Mouse (Mus musculus): Measurements from ENCODE around the gene Nkd1. TPM values are rescaled to one million over a fixed set of nuclear protein-coding genes. Genes with fewer than 3 reads are reported as not detected.

The Nkd1 gene
- polyA plus RNA-seq, 1 experiment from 2014 or later, result 0.04 TPM

DNA sequence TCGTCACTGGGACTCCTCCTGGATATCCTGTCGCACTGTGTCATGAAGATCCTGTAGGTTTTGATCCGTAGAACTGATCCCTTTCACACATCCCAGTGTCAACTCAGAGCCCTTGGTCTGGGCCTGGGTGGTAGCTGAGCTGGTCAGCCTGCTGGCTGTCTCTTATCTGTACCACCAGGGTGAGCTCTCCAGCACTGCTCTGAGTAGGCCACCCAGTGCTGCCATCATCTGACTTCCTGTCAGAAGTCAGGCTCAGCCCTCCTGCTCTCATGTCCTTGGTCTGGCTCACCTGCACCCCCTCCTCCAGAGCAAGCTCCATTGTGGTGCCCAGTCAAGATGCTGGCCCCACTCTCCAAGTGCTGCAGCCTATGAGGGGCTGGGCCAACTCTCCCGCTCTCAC is 18.8 kb downstream of the Nkd1 start:
- in situ Hi-C loops (cut with MboI; ENCODE audit: low pct_unique_long_range_greater_than_20kb), result no loop called here
- no peak for ATAC-seq
- ChIA-PET POLR2A (no interaction called here), CTCF (no interaction called here)
- peaks cover 2% of the 10 kb centered on the region for H3K27me3 ChIP-seq
- DNase-seq (ENCODE audit: low read depth, low spot score), result no peak
- TF ChIP-seq CTCF (IDR thresholded peaks at IDR 0.05), result no peak

DNA sequence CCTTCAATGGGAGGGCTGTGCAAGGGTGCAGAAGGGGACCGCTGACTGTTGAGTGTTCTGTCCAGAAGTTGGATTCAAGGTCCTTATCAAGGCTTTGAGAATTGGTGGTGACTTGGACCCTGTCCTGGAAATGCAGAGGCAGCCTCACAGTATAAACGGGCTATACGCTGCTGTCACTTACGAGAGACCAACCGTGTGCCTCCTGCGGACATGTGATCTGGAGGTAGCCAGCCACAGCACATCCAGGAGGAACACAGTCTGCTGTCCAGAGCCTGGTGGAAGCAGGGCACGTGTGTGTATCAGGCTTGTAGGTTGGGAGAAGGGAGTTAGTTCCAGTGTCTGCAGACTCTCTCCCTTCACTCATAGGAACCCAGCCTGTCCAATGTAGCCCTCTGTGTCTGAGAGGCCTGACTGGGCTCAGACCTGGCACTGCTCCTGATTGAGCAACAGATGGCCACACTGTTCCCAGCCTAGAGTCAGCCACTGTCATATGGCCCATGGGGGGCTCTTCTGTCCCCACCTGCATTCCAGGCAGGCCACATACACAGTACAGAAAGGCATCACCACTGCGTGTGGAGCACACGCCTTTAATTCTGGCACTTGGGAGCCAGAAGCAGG is 21.6 kb downstream of the Nkd1 start:
- ATAC-seq, result no peak
- no peaks in the 10 kb centered on the region for H3K27me3 ChIP-seq
- no peak for DNase-seq (ENCODE audit: low read depth, low spot score)
- ChIA-PET CTCF (no interaction called here), POLR2A (no interaction called here)
- no peak for TF ChIP-seq CTCF (IDR thresholded peaks at IDR 0.05)
- in situ Hi-C loops (cut with MboI; ENCODE audit: low pct_unique_long_range_greater_than_20kb), result no loop called here

DNA sequence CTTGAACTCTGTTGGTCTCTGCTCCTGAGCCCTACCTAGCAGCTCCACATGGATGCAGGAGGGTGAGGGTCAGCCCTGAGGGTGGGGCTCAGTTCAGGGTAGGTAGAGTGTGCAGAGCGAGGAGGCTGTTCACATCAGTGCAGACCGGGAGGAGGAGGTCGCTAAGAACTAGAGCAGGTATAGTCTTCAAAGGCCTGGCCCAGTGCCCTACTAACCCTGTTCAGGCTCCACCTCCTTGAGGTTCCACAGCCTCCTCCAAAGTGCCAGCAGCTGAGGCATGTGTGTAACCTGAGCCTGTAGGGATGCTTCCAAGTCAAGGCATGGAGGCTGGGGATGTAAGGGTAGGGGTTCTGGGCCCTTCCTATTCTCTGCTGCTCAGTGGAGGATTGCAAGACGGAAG is 23.5 kb downstream of the Nkd1 start:
- H3K27me3 ChIP-seq, result no peaks in the 10 kb centered on the region
- ATAC-seq (no peak), DNase-seq (ENCODE audit: low read depth, low spot score) (no peak)
- ChIA-PET POLR2A (no interaction called here), CTCF (no interaction called here)
- no peak for TF ChIP-seq CTCF (IDR thresholded peaks at IDR 0.05)
- in situ Hi-C loops (cut with MboI; ENCODE audit: low pct_unique_long_range_greater_than_20kb), result no loop called here

DNA sequence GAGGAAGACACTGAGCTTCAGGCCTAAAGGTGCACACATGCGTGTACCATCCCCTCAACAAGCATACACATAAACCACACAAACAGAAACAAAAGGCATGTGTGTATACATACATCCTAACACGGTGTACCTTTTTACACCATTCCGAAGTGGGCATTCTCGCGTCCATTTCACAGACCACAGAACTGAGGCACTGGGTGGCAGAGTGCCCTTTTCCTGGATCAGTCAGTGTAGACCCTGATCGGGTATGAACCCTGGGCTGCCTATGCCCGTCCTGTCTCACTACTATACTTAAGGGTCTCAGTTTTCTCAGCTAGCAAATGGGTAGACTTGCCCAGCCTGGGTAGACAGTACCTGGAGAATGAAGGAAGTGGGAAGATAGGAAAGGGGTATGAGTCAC is 24.3 kb downstream of the Nkd1 start:
- CTCF ChIA-PET, result no interaction called here
- H3K27me3 ChIP-seq, result peaks cover 5% of the 10 kb centered on the region
- in situ Hi-C loops (cut with MboI; ENCODE audit: low pct_unique_long_range_greater_than_20kb), result no loop called here
- no peak for DNase-seq (ENCODE audit: low read depth, low spot score)
- no peak for TF ChIP-seq CTCF (IDR thresholded peaks at IDR 0.05)
- POLR2A ChIA-PET, result no interaction called here
- no peak for ATAC-seq

DNA sequence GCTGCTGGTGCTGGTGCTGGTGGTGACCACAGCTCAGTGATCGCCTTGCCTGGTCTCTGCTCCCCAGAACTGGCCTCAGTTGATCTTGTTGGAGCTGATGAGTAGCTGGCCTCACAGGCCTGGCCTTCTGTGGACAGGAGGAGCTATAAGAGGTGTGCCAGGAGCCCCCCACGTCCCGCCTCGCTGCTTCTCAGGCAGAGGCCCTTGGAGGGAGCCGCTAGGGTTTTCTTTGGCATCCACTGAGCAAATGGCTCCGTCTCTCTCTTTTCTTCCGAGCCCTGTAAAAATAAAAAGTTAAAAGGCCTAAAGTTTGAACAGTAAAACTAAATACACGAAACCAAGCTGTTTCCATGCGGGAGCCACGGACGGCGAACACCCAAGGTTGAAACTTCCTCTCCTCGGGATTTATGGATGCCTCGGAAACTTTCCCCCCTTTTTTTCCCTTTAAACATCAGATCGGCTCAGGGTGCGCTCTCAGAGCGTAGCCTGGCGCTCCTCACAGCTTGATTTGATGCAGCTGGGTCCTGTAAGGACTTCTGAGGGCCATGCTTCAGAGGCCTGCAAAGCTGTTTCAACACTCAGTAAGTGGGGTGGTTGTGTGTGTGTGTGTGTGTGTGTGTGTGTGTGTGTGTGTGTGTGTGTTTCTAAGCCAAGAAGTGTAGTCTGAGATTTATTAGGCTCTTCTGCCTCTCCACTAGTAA is 25.0 kb downstream of the Nkd1 start:
- in situ Hi-C loops (cut with MboI; ENCODE audit: low pct_unique_long_range_greater_than_20kb), result no loop called here
- ATAC-seq (no peak), DNase-seq (ENCODE audit: low read depth, low spot score) (no peak)
- ChIA-PET CTCF (no interaction called here), POLR2A (no interaction called here)
- no peak for TF ChIP-seq CTCF (IDR thresholded peaks at IDR 0.05)
- peaks cover 5% of the 10 kb centered on the region for H3K27me3 ChIP-seq

DNA sequence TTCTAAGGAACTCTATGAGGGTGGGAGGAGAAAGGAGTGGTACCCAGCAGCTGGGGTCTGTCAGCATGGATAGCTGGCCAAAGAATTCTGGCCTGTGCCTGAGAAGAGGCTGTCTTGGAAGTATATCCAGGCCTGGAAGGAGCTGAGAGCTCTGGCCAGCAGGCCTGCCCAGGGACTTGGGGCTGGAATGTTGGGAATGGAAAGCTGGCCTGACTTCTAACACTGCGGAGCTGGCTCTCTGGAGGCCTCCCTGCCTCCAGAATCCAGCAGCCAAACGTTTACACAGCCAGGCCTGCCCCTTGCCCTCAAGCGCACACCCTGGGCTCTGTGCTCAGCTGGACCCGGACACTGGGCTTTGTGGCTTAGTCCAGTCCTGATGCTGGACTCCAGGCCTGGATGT is 34.5 kb downstream of the Nkd1 start:
- DNase-seq (ENCODE audit: low read depth, low spot score), result no peak
- no peaks in the 10 kb centered on the region for H3K27me3 ChIP-seq
- in situ Hi-C loops (cut with MboI; ENCODE audit: low pct_unique_long_range_greater_than_20kb), result no loop called here
- no peak for ATAC-seq
- TF ChIP-seq CTCF (IDR thresholded peaks at IDR 0.05), result no peak
- POLR2A ChIA-PET, result no interaction called here
- CTCF ChIA-PET, result no interaction called here

DNA sequence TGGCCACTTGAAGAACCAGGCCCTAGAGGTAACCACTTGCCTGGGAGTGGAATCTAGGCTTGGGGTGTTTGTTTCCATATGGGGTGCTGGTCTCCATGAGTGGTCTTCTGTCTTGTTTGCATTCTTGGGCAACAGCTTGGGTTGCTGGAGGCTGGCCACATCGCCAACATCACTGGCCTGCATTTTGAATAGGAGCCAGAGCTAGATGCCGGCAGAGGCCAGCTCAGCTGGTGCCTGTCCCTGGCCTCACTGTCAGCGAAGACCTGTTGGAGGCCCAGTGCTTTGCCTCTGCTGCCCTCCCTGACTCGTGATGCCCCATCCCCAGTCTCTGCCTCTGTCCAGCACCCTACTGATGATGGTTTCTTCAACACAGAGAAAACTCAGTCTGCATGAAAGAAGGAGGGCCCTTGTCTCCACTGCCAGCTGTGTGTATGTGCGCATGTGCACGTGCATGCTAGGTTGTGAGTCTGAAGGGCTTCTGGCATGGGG is 38.9 kb downstream of the Nkd1 start:
- POLR2A ChIA-PET, result no interaction called here
- DNase-seq (ENCODE audit: low read depth, low spot score) (no peak), ATAC-seq (no peak)
- CTCF ChIA-PET, result no interaction called here
- in situ Hi-C loops (cut with MboI; ENCODE audit: low pct_unique_long_range_greater_than_20kb), result no loop called here
- no peaks in the 10 kb centered on the region for H3K27me3 ChIP-seq
- no peak for TF ChIP-seq CTCF (IDR thresholded peaks at IDR 0.05)

DNA sequence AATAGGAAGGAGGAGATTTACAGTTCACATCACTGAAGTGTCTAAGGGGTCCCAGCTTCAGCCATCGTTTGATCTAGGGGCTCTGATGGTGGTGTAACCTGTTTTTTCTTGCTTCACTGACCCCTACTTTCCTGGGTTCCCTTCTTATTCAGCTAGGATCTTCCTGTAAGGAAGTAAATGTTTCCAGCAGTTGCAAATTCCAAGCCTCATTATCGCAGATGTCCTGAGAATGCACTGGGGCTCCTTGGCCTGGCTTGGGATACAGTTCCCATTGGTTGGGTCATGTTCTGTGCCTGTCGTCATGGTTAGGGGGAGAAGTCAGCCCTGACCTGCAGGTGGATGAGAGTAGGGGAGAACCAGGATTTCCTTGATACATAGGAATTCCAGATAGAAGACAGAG is 40.2 kb downstream of the Nkd1 start:
- CTCF ChIA-PET, result interaction anchor here (1.5 kb wide), 1 partner anchor 12 kb away, joined by 3 read pairs; no protein-coding TSS in a partner anchor

DNA sequence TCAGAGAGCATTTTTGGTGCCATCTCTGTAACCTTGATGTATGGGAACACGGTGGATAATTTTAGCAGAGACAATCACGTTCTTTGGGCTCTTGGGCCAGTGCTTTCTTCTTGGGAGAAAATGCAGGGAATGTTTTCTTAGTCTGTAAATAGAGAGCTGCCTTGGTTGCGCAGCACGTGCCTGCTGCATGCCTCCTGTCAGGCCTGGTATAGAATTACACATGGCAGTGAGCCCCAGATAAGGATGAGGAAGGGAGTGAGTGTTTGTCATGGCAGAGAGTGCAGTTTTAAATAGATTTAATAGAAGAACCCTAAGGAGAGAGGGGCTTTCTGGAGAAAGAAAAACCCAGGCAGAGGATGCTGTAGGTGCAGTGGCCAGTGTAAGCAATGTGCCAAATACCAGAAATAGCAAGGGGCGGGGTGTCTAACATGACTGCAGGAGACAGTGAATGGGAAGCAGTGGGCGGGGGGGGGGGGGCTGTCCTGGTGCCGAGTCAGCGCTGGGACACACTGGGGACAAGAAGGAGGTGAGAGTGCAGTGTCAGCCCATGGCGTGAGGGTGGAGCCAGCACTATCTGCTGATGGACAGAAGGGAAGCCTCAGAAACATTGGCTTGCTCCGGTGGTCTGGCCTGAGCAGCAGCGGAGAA is 43.2 kb downstream of the Nkd1 start:
- TF ChIP-seq CTCF (IDR thresholded peaks at IDR 0.05), result no peak
- ATAC-seq, result no peak
- ChIA-PET CTCF (no interaction called here), POLR2A (no interaction called here)
- in situ Hi-C loops (cut with MboI; ENCODE audit: low pct_unique_long_range_greater_than_20kb), result no loop called here
- H3K27me3 ChIP-seq, result no peaks in the 10 kb centered on the region
- no peak for DNase-seq (ENCODE audit: low read depth, low spot score)

More for the DNA sequence above, 40.2 kb downstream of the Nkd1 start:
- DNase-seq (ENCODE audit: low read depth, low spot score) (no peak), ATAC-seq (no peak)
- TF ChIP-seq CTCF (IDR thresholded peaks at IDR 0.05), result no peak
- in situ Hi-C loops (cut with MboI; ENCODE audit: low pct_unique_long_range_greater_than_20kb), result no loop called here
- H3K27me3 ChIP-seq, result no peaks in the 10 kb centered on the region
- POLR2A ChIA-PET, result no interaction called here

DNA sequence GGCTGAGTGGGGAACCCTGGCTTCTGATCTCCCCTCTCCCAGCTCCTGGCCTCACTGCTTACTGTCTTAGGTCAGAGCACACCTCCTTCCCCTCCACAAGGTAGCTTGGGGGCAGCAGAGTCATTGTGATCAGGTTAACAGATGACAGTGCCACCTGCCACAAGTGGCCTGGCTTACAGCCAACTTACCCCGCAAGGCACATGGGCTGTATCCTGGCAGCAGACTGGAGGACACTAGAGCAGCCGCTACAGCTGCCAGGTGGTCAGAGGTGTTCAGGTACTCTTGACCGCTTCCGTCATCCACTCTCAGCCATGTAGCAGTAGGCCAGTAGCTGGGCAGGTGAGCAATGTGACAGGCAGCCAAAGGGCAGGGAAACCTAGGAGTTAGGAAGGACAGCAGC is 45.0 kb downstream of the Nkd1 start:
- POLR2A ChIA-PET, result no interaction called here
- DNase-seq (ENCODE audit: low read depth, low spot score) (no peak), ATAC-seq (no peak)
- no peaks in the 10 kb centered on the region for H3K27me3 ChIP-seq
- no peak for TF ChIP-seq CTCF (IDR thresholded peaks at IDR 0.05)
- CTCF ChIA-PET, result no interaction called here
- in situ Hi-C loops (cut with MboI; ENCODE audit: low pct_unique_long_range_greater_than_20kb), result no loop called here

DNA sequence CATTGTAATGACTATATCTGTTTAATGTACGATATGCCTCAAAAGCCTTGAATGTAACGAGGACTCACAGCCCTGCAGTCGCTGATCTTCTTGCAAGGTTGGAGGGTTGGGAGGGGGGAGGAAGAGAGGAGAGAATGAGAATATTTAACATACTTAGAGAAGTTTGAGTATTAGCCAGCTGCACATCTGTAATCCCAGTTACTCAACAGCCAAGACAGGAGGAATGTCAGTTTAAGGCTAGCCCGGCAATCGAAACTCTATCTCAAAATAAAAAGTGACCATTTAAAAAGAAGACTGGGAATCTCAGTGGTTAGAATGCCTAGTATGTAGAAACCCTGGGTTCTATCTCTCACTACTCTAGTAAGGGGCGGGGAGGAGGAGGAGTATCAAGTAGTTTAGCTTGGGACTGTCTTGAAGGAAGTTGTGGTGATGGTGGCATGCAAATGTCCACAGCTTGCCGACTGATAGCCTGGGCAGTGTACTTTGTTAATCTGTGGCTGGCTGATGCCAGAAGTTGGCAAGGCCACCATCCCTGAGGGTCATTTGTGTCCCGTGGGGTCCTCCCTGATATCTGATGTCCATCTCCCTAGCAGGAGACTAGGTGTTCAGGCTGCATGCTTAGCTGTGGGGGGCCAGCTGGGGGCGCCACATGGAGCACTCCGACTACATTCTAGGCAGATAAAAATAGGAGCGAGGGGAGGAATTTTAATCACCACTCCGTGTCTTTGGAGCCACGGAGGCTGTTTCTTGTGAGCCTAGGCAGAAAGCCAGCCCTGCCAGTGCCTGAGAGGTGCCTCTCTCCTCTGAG is 46.4 kb downstream of the Nkd1 start:
- ChIA-PET CTCF (no interaction called here), POLR2A (no interaction called here)
- TF ChIP-seq CTCF (IDR thresholded peaks at IDR 0.05), result no peak
- ATAC-seq (no peak), DNase-seq (ENCODE audit: low read depth, low spot score) (no peak)
- in situ Hi-C loops (cut with MboI; ENCODE audit: low pct_unique_long_range_greater_than_20kb), result no loop called here
- no peaks in the 10 kb centered on the region for H3K27me3 ChIP-seq
